Mouse (Mus musculus): ENCODE data around the gene Klhl40. TPM values are rescaled to one million over a fixed set of nuclear protein-coding genes. Genes with fewer than 3 reads are reported as not detected.

Klhl40 gene
- polyA plus RNA-seq, 1 experiment from 2014 or later, result 16.7 TPM

GRCm38 (mm10) chr9:121760271-121761090 is 16.9 kb upstream of the Klhl40 start:
- Histone ChIP-seq H3K9me3 (replicated peaks) (no peaks in the 10 kb centered on the region), H3K36me3 (peaks cover 42% of the 10 kb centered on the region), H3K9ac (peak overlapping the region; percentile 67), H3K4me1 (peaks cover 66% of the 10 kb centered on the region), H3K4me3 (replicated peaks) (peak overlapping the region; percentile 74), H3K4me2 (replicated peaks) (peak overlapping the region; percentile 85), H3K27ac (replicated peaks) (peak overlapping the region; percentile 92), H3K27me3 (no peaks in the 10 kb centered on the region)
- WGBS, result 1% methylated on average over 43 of the region's 43 CpGs
- peak; percentile 60 for ATAC-seq (ENCODE audit: insufficient number of reproducible peaks, low FRiP score, low TSS enrichment, low read depth)

- Histone ChIP-seq H3K27me3 (no peaks in the 10 kb centered on the region), H3K9me3 (replicated peaks) (no peaks in the 10 kb centered on the region), H3K9ac (peak overlapping the region; percentile 67; the same call in 1 of the 2 replicates), H3K4me3 (replicated peaks) (peak overlapping the region; percentile 74), H3K4me1 (peaks cover 68% of the 10 kb centered on the region), H3K27ac (replicated peaks) (peak overlapping the region; percentile 92), H3K36me3 (peaks cover 42% of the 10 kb centered on the region), H3K4me2 (replicated peaks) (peak overlapping the region; percentile 85)
- ATAC-seq (ENCODE audit: insufficient number of reproducible peaks, low FRiP score, low TSS enrichment, low read depth), result no peak
- WGBS, result 52% methylated on average over 10 of the region's 10 CpGs
These were observed 16.2 kb upstream of the Klhl40 start for GRCm38 (mm10) chr9:121761091-121761665.

GRCm38 (mm10) chr9:121761787-121762186 is 15.6 kb upstream of the Klhl40 start:
- Histone ChIP-seq H3K4me3 (replicated peaks) (peak overlapping the region; percentile 74), H3K27ac (replicated peaks) (no peak overlapping the region), H3K36me3 (peaks cover 46% of the 10 kb centered on the region), H3K4me2 (replicated peaks) (0 out of 2 replicates have a peak overlapping the region, but pooled peaks have one; percentile 85), H3K9me3 (replicated peaks) (no peaks in the 10 kb centered on the region), H3K27me3 (no peaks in the 10 kb centered on the region), H3K9ac (no peak overlapping the region), H3K4me1 (peaks cover 66% of the 10 kb centered on the region)
- ATAC-seq (ENCODE audit: insufficient number of reproducible peaks, low FRiP score, low TSS enrichment, low read depth), result no peak
- WGBS, result 51% methylated on average over 8 of the region's 8 CpGs

- no peak for ATAC-seq (ENCODE audit: insufficient number of reproducible peaks, low FRiP score, low TSS enrichment, low read depth)
- Histone ChIP-seq H3K4me2 (replicated peaks) (no peak overlapping the region), H3K4me3 (replicated peaks) (no peak overlapping the region), H3K27ac (replicated peaks) (no peak overlapping the region), H3K4me1 (peaks cover 62% of the 10 kb centered on the region), H3K27me3 (no peaks in the 10 kb centered on the region), H3K9me3 (replicated peaks) (no peaks in the 10 kb centered on the region), H3K9ac (no peak overlapping the region), H3K36me3 (peaks cover 50% of the 10 kb centered on the region)
- WGBS, result 85% methylated on average over 10 of the region's 10 CpGs
These were observed 15.2 kb upstream of the Klhl40 start for GRCm38 (mm10) chr9:121762248-121762647.

- Histone ChIP-seq H3K4me1 (peaks cover 62% of the 10 kb centered on the region), H3K9ac (no peak overlapping the region), H3K4me2 (replicated peaks) (no peak overlapping the region), H3K4me3 (replicated peaks) (no peak overlapping the region), H3K36me3 (peaks cover 55% of the 10 kb centered on the region), H3K27me3 (no peaks in the 10 kb centered on the region), H3K9me3 (replicated peaks) (no peaks in the 10 kb centered on the region), H3K27ac (replicated peaks) (no peak overlapping the region)
- ATAC-seq (ENCODE audit: insufficient number of reproducible peaks, low FRiP score, low TSS enrichment, low read depth), result no peak
- 88% methylated on average over 25 of the region's 25 CpGs for WGBS
These were observed 14.6 kb upstream of the Klhl40 start for GRCm38 (mm10) chr9:121762761-121763160.

- WGBS, result 86% methylated on average over 19 of the region's 19 CpGs
- H3K4me1 ChIP-seq, result peaks cover 58% of the 10 kb centered on the region
- peaks cover 61% of the 10 kb centered on the region for H3K36me3 ChIP-seq
These were observed 13.7 kb upstream of the Klhl40 start for GRCm38 (mm10) chr9:121763716-121764115.

GRCm38 (mm10) chr9:121765166-121765855 is 12.1 kb upstream of the Klhl40 start:
- 81% methylated on average over 16 of the region's 16 CpGs for WGBS
- Histone ChIP-seq H3K9me3 (replicated peaks) (no peaks in the 10 kb centered on the region), H3K4me1 (peaks cover 55% of the 10 kb centered on the region), H3K27ac (replicated peaks) (0 out of 2 replicates have a peak overlapping the region, but pooled peaks have one; percentile 22), H3K9ac (no peak overlapping the region), H3K4me3 (replicated peaks) (no peak overlapping the region), H3K36me3 (peaks cover 61% of the 10 kb centered on the region), H3K27me3 (no peaks in the 10 kb centered on the region), H3K4me2 (replicated peaks) (no peak overlapping the region)
- ATAC-seq (ENCODE audit: insufficient number of reproducible peaks, low FRiP score, low TSS enrichment, low read depth), result no peak

More at GRCm38 (mm10) chr9:121763716-121764115, 13.7 kb upstream of the Klhl40 start:
- H3K4me2 ChIP-seq (replicated peaks), result no peak overlapping the region
- no peaks in the 10 kb centered on the region for H3K9me3 ChIP-seq (replicated peaks)
- ATAC-seq (ENCODE audit: insufficient number of reproducible peaks, low FRiP score, low TSS enrichment, low read depth), result no peak
- H3K27ac ChIP-seq (replicated peaks), result no peak overlapping the region
- H3K4me3 ChIP-seq (replicated peaks), result no peak overlapping the region
- no peaks in the 10 kb centered on the region for H3K27me3 ChIP-seq
- H3K9ac ChIP-seq, result no peak overlapping the region

GRCm38 (mm10) chr9:121772412-121772811 is 5.0 kb upstream of the Klhl40 start:
- WGBS, result 62% methylated on average over 5 of the region's 5 CpGs
- H3K4me3 ChIP-seq (replicated peaks), result no peak overlapping the region
- no peak for ATAC-seq (ENCODE audit: insufficient number of reproducible peaks, low FRiP score, low TSS enrichment, low read depth)
- H3K27me3 ChIP-seq, result peaks cover 13% of the 10 kb centered on the region
- H3K4me2 ChIP-seq (replicated peaks), result no peak overlapping the region
- no peak overlapping the region for H3K27ac ChIP-seq (replicated peaks)
- no peak overlapping the region for H3K9ac ChIP-seq
- peaks cover 13% of the 10 kb centered on the region for H3K4me1 ChIP-seq
- peaks cover 9% of the 10 kb centered on the region for H3K36me3 ChIP-seq
- H3K9me3 ChIP-seq (replicated peaks), result no peaks in the 10 kb centered on the region

- Histone ChIP-seq H3K9me3 (replicated peaks) (no peaks in the 10 kb centered on the region), H3K9ac (no peak overlapping the region), H3K4me2 (replicated peaks) (no peak overlapping the region), H3K27ac (replicated peaks) (no peak overlapping the region), H3K4me3 (replicated peaks) (no peak overlapping the region), H3K4me1 (peaks cover 11% of the 10 kb centered on the region), H3K36me3 (no peaks in the 10 kb centered on the region), H3K27me3 (peaks cover 34% of the 10 kb centered on the region)
- no peak for ATAC-seq (ENCODE audit: insufficient number of reproducible peaks, low FRiP score, low TSS enrichment, low read depth)
- WGBS, result 79% methylated on average over 10 of the region's 10 CpGs
These were observed 1.5 kb upstream of the Klhl40 start for GRCm38 (mm10) chr9:121775951-121776350.

- Histone ChIP-seq H3K9me3 (replicated peaks) (no peaks in the 10 kb centered on the region), H3K36me3 (no peaks in the 10 kb centered on the region), H3K4me3 (replicated peaks) (no peak overlapping the region), H3K27me3 (peaks cover 34% of the 10 kb centered on the region), H3K9ac (no peak overlapping the region), H3K4me1 (peaks cover 11% of the 10 kb centered on the region), H3K27ac (replicated peaks) (no peak overlapping the region), H3K4me2 (replicated peaks) (no peak overlapping the region)
- ATAC-seq (ENCODE audit: insufficient number of reproducible peaks, low FRiP score, low TSS enrichment, low read depth), result no peak
- 65% methylated on average over 7 of the region's 7 CpGs for WGBS
These were observed 896 bp upstream of the Klhl40 start for GRCm38 (mm10) chr9:121776511-121776910.

- peaks cover 34% of the 10 kb centered on the region for H3K27me3 ChIP-seq
- ATAC-seq (ENCODE audit: insufficient number of reproducible peaks, low FRiP score, low TSS enrichment, low read depth), result no peak
- no peak overlapping the region for H3K27ac ChIP-seq (replicated peaks)
- 14% methylated on average over 54 of the region's 54 CpGs for WGBS
- H3K9ac ChIP-seq, result no peak overlapping the region
- H3K4me1 ChIP-seq, result peaks cover 11% of the 10 kb centered on the region
- H3K36me3 ChIP-seq, result no peaks in the 10 kb centered on the region
- H3K4me3 ChIP-seq (replicated peaks), result peak overlapping the region; percentile 35
- peak overlapping the region; percentile 56 for H3K4me2 ChIP-seq (replicated peaks)
- H3K9me3 ChIP-seq (replicated peaks), result no peaks in the 10 kb centered on the region
These were observed 738 bp downstream of the Klhl40 start for GRCm38 (mm10) chr9:121778066-121778624.
